Mouse (Mus musculus): Measurements from ENCODE around the gene Birc6. TPM values are rescaled to one million over a fixed set of nuclear protein-coding genes. Genes with fewer than 3 reads are reported as not detected.
"Not testable (repeated sequence)": the region's sequence is repeated elsewhere in the genome, so short reads cannot be mapped to it uniquely, and the experiment has no call there.

The Birc6 gene
- polyA plus RNA-seq, 1 experiment from 2014 or later = 74.6 TPM

DNA sequence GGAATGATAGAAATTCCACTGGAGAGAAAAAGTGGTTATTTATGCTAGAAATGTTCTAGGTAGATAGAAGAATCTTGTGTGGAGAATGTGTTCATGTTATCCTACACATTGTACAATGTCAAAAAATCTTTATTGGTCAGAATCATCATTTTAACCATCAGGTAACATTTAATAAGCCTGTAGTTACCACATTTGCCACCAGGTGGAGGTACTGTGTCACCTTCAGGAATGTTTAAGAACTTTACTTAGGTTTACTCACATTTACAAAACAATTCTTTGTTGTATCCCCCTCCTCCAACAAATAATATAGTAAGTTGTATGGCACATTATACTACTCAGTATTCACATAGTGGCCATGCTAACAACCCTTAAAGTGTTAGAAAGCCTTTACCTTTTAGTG is 145.2 kb downstream of the Birc6 start:
- Histone ChIP-seq H3K27me3 (no peaks in the 10 kb centered on the region), H3K9me3 (no peaks in the 10 kb centered on the region), H3K4me2 (no peak overlapping the region), H3K9ac (no peak overlapping the region), H3K27ac (replicated peaks) (no peak overlapping the region), H3K36me3 (peaks cover 41% of the 10 kb centered on the region), H3K4me1 (replicated peaks) (no peaks in the 10 kb centered on the region), H3K4me3 (no peak overlapping the region)
- no peak for ATAC-seq (ENCODE audit: low FRiP score, low read depth)

GRCm38 (mm10) chr17:74678061-74678460 is 150.0 kb downstream of the Birc6 start:
- peaks cover 30% of the 10 kb centered on the region for H3K36me3 ChIP-seq
- H3K27me3 ChIP-seq = no peaks in the 10 kb centered on the region

DNA sequence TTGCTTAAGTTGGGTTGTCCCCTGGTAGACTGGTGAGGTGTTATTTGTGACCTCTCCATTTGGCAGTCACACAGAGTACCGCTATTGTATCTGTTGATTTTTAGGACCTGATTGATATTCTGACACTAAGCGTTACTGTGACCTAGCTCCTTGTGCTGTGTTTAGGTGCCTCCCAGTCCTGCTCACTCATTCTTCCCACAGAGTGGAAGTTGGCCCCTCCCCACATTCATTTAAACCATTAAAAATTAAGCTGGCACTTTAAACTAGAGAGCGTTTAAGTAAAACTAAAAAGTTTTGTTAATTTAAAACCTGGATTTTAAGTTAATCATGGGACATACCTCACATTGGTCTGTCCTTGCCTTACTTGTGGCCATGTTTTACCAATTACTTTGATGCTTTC is 156.8 kb downstream of the Birc6 start:
- Histone ChIP-seq H3K4me3 (no peak overlapping the region), H3K27me3 (no peaks in the 10 kb centered on the region), H3K4me1 (replicated peaks) (no peaks in the 10 kb centered on the region), H3K9ac (no peak overlapping the region), H3K9me3 (no peaks in the 10 kb centered on the region), H3K27ac (replicated peaks) (no peak overlapping the region), H3K4me2 (no peak overlapping the region), H3K36me3 (peaks cover 18% of the 10 kb centered on the region)
- ATAC-seq (ENCODE audit: low FRiP score, low read depth) = no peak
- 91% methylated on average over 3 of the region's 3 CpGs for WGBS

More at GRCm38 (mm10) chr17:74678061-74678460, 150.0 kb downstream of the Birc6 start:
- no peaks in the 10 kb centered on the region for H3K9me3 ChIP-seq
- no peak overlapping the region for H3K27ac ChIP-seq (replicated peaks)
- H3K9ac ChIP-seq = no peak overlapping the region
- no peaks in the 10 kb centered on the region for H3K4me1 ChIP-seq (replicated peaks)
- WGBS = 95% methylated on average over 8 of the region's 8 CpGs
- no peak overlapping the region for H3K4me2 ChIP-seq
- ATAC-seq (ENCODE audit: low FRiP score, low read depth) = no peak
- no peak overlapping the region for H3K4me3 ChIP-seq

DNA sequence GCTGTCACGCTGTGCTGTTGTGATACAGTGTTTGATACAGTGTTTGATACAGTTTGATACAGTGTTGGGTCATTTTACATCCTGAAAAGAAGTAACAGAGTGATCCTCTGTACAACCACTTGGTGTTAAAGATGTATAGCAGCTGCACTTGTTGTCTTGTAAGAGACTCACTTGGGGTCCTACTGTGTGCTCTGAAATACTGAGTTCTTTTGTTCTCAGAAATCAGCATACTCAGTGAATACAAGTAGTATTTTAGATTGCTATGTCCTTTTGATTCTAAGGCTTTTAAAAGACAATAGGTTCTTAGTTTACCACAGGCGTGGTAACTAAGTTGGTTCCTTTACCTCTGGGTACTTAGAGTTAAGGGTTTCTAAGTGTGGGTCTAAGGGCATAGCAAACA is 160.5 kb downstream of the Birc6 start:
- Histone ChIP-seq H3K27ac (replicated peaks) (no peak overlapping the region), H3K4me3 (no peak overlapping the region), H3K4me2 (no peak overlapping the region), H3K36me3 (peaks cover 38% of the 10 kb centered on the region), H3K27me3 (no peaks in the 10 kb centered on the region), H3K4me1 (replicated peaks) (no peaks in the 10 kb centered on the region), H3K9me3 (no peaks in the 10 kb centered on the region), H3K9ac (no peak overlapping the region)
- WGBS = 87% methylated on average over 2 of the region's 2 CpGs
- no peak for ATAC-seq (ENCODE audit: low FRiP score, low read depth)

DNA sequence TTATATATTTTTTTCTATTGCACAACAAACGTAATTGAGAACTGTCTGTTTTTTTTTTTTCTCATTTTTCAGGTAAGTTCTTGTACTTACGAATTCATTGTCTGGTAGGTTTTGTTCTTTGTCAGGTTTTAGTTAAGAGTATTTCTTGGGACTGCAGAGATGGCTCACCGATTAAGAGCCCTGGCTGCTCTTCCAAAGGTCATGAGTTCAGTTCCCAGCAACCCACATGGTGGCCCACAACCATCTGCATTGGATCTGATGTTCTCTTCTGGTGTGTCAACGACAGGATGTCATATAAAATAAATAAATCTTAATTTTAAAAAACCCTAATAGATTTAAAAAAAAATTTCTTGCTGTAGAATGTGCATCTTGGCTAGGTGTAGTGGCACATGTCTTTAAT is 161.3 kb downstream of the Birc6 start:
- Histone ChIP-seq H3K4me2 (no peak overlapping the region), H3K4me1 (replicated peaks) (no peaks in the 10 kb centered on the region), H3K4me3 (no peak overlapping the region), H3K36me3 (peaks cover 44% of the 10 kb centered on the region), H3K27ac (replicated peaks) (no peak overlapping the region), H3K9ac (no peak overlapping the region), H3K27me3 (no peaks in the 10 kb centered on the region), H3K9me3 (no peaks in the 10 kb centered on the region)
- ATAC-seq (ENCODE audit: low FRiP score, low read depth) = no peak
- 94% methylated on average over 4 of the region's 4 CpGs for WGBS

GRCm38 (mm10) chr17:74701661-74702060 is 173.6 kb downstream of the Birc6 start:
- not testable (repeated sequence) for H3K27ac ChIP-seq (replicated peaks); H3K9ac ChIP-seq; H3K27me3 ChIP-seq; ATAC-seq (ENCODE audit: low FRiP score, low read depth); H3K4me2 ChIP-seq; H3K9me3 ChIP-seq; H3K4me1 ChIP-seq (replicated peaks); H3K4me3 ChIP-seq
- H3K36me3 ChIP-seq = peaks cover 75% of the 10 kb centered on the region
- 100% methylated on average over 2 of the region's 2 CpGs for WGBS

DNA sequence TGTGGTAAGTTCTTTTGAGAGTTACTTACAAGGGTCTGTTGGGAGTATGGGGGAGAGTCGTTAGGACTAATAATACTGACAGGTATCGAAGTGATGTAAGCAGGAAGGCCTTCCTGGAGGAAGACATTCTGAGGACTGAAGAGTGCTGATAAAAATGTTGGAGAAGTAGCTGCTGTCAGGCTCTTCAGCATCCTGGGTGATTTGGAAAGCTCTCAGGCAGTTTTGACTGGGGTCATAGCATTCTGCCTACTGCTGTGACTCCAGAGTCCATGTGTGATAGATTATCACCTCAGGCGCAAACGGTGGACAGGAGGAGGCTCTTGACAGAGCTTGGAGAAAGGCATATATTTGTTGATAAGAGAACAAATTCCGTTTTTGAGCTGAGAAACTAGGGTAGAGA is 177.4 kb downstream of the Birc6 start:
- WGBS = 89% methylated on average over 5 of the region's 5 CpGs
- Histone ChIP-seq H3K4me2 (no peak overlapping the region), H3K9me3 (no peaks in the 10 kb centered on the region)

DNA sequence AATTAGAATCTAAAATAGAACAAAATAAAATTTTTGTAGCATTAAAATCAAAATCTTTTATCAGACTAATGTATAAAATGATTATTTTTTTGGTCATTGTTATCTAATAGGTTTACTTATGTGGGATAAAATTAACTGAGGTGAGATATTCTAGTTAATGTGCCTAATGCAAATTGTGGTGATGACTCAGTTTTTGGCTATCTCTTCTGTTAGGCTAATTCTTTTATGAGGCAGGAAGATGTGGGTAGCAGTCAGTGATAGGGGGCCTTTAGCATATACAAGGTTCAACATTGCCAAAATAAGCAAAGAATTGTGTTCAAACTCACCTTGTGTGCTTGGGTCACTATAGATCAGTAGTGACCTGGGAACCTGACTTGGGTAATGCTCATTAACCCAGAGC is 178.5 kb downstream of the Birc6 start:
- H3K9me3 ChIP-seq = no peaks in the 10 kb centered on the region
- no peak overlapping the region for H3K9ac ChIP-seq
- no peaks in the 10 kb centered on the region for H3K4me1 ChIP-seq (replicated peaks)
- no peak overlapping the region for H3K27ac ChIP-seq (replicated peaks)
- H3K4me2 ChIP-seq = no peak overlapping the region
- no peaks in the 10 kb centered on the region for H3K27me3 ChIP-seq
- H3K4me3 ChIP-seq = no peak overlapping the region
- no peak for ATAC-seq (ENCODE audit: low FRiP score, low read depth)
- peaks cover 26% of the 10 kb centered on the region for H3K36me3 ChIP-seq

More for the DNA sequence above, 177.4 kb downstream of the Birc6 start:
- Histone ChIP-seq H3K36me3 (peaks cover 37% of the 10 kb centered on the region), H3K27me3 (no peaks in the 10 kb centered on the region), H3K27ac (replicated peaks) (no peak overlapping the region), H3K4me1 (replicated peaks) (no peaks in the 10 kb centered on the region), H3K4me3 (no peak overlapping the region), H3K9ac (no peak overlapping the region)
- ATAC-seq (ENCODE audit: low FRiP score, low read depth) = no peak

- Histone ChIP-seq H3K27ac (replicated peaks) (no peak overlapping the region), H3K4me3 (no peak overlapping the region), H3K4me1 (replicated peaks) (no peaks in the 10 kb centered on the region), H3K27me3 (no peaks in the 10 kb centered on the region), H3K9ac (no peak overlapping the region), H3K4me2 (no peak overlapping the region), H3K9me3 (no peaks in the 10 kb centered on the region), H3K36me3 (peaks cover 20% of the 10 kb centered on the region)
- no peak for ATAC-seq (ENCODE audit: low FRiP score, low read depth)
- WGBS = 89% methylated on average over 7 of the region's 7 CpGs
Observed at GRCm38 (mm10) chr17:74707637-74708152, 179.6 kb downstream of the Birc6 start.

DNA sequence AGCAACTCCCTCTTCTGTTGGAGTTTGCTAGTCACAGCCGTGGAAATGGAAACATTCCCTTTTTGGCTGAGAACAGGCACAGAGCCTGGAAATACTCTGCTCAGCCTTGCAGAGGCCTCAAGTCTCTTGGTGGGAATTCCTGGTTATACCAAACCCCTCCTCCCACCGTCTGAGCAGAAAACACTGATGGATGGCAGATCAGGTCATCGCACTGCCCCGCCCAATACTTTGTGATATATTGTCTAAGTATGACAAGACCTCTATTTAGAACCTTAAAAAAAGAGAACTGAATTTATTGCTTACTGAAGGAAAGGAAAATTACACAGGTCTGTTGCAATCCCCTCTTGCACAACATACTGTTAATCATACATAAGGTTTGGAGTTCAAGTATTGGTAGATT is 182.6 kb downstream of the Birc6 start:
- 0 out of 2 replicates have a peak, but pooled peaks cover 2% of the 10 kb centered on the region for H3K27me3 ChIP-seq
- H3K4me3 ChIP-seq = no peak overlapping the region
- 82% methylated on average over 4 of the region's 4 CpGs for WGBS
- H3K36me3 ChIP-seq = no peaks in the 10 kb centered on the region
- no peak overlapping the region for H3K9ac ChIP-seq
- H3K4me2 ChIP-seq = no peak overlapping the region
- H3K27ac ChIP-seq (replicated peaks) = no peak overlapping the region
- no peaks in the 10 kb centered on the region for H3K4me1 ChIP-seq (replicated peaks)
- no peak for ATAC-seq (ENCODE audit: low FRiP score, low read depth)
- no peaks in the 10 kb centered on the region for H3K9me3 ChIP-seq

DNA sequence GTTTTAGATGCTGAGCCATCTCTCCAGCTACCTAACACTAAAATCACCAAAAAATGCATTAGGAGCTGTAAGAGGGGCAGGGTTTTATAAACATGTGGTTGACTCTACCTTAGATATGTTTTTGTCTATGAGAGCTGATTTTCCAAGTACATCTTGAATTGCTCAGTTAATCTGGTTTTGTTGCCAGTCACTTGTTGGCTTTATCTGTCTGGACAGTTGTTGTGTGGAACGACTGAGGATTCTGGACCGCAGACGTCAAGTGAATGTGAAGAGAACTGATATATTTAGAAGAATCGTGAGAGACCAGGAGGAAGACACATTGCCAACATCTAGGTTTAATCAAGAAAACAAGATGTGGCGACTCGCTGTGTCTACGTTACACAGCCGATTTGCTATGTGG is 183.5 kb downstream of the Birc6 start:
- Histone ChIP-seq H3K4me1 (replicated peaks) (no peaks in the 10 kb centered on the region), H3K9me3 (no peaks in the 10 kb centered on the region), H3K4me2 (no peak overlapping the region), H3K9ac (no peak overlapping the region), H3K27me3 (0 out of 2 replicates have a peak, but pooled peaks cover 8% of the 10 kb centered on the region), H3K27ac (replicated peaks) (no peak overlapping the region), H3K36me3 (no peaks in the 10 kb centered on the region), H3K4me3 (no peak overlapping the region)
- WGBS = 93% methylated on average over 8 of the region's 8 CpGs
- ATAC-seq (ENCODE audit: low FRiP score, low read depth) = no peak

DNA sequence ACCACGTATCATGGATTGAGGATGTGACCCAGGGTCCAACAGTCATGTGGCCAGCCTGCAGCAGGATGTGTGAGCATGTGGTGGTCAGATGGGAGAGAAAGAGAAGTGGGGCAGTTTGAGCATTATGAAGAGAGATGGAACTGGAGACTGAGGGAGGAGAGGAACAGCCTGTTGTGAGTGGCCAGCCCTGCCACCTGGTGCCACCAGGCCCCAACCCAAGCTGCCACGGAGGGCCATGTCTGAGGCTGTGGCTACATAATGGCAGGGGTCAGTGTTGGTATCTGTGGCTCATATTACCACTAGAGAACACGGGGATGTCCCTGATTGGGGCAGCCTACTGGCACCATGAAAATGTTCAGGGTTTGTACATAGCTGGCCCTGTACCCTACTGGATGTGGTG is 187.0 kb downstream of the Birc6 start:
- no peak overlapping the region for H3K9ac ChIP-seq
- peaks cover 13% of the 10 kb centered on the region for H3K4me1 ChIP-seq (replicated peaks)
- H3K36me3 ChIP-seq = 0 out of 2 replicates have a peak, but pooled peaks cover 2% of the 10 kb centered on the region
- WGBS = 67% methylated on average over 3 of the region's 3 CpGs
- 0 out of 2 replicates have a peak, but pooled peaks cover 8% of the 10 kb centered on the region for H3K27me3 ChIP-seq
- no peaks in the 10 kb centered on the region for H3K9me3 ChIP-seq
- no peak overlapping the region for H3K27ac ChIP-seq (replicated peaks)
- H3K4me3 ChIP-seq = no peak overlapping the region
- H3K4me2 ChIP-seq = no peak overlapping the region
- no peak for ATAC-seq (ENCODE audit: low FRiP score, low read depth)

DNA sequence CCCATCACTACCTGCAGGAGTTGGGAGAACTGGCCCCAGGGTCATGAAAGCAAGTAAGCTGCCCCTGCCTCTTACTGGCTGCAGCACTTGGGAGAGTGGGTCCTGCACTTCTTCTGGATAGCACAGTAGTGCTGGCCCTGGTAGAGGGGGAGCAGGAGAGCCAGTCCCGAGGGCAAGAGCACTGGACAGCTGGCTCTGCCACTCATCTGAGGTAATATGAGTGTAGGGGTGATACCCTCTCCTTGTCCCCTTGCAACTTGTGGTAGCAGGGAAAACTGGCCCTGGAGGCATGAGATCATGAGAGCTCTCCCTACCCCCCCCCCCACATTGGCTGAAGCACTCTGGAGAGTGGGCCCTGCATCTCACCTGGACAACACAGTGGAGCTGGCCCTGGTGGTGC is 187.6 kb downstream of the Birc6 start:
- 75% methylated on average over 1 of the region's 1 CpGs for WGBS
- no peak overlapping the region for H3K4me2 ChIP-seq
- ATAC-seq (ENCODE audit: low FRiP score, low read depth) = no peak

More for the DNA sequence above, 187.6 kb downstream of the Birc6 start:
- Histone ChIP-seq H3K36me3 (0 out of 2 replicates have a peak, but pooled peaks cover 4% of the 10 kb centered on the region), H3K4me3 (no peak overlapping the region), H3K27me3 (0 out of 2 replicates have a peak, but pooled peaks cover 8% of the 10 kb centered on the region), H3K4me1 (replicated peaks) (peaks cover 13% of the 10 kb centered on the region), H3K9me3 (no peaks in the 10 kb centered on the region), H3K27ac (replicated peaks) (no peak overlapping the region), H3K9ac (no peak overlapping the region)
